Mouse (Mus musculus): ENCODE measurements around the gene Nipa1.
"Not testable (repeated sequence)": the region's sequence is repeated elsewhere in the genome, so short reads cannot be mapped to it uniquely, and the experiment has no call there.

Nipa1 gene

DNA sequence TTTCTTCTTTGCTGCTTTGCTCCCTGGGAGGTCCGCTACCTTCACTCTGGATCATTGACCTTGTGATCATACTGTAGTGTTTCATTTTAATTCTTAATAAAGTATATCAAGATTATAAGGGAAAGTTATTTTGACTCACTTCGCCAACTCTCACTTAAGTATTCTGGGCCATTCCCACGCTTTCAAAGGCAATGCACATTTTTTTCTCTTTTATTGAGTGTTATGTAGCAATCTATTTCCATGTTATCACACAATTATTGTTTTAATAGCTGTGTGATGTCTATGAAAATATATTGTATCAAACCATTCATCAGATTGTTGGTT lies at the start of gene Nipa1:
TSS of gene Nipa1 (minus strand) at position 25 of the 324 bp plus-strand sequence.
- no peak for DNase-seq (ENCODE audit: low read depth, low spot score)

DNA sequence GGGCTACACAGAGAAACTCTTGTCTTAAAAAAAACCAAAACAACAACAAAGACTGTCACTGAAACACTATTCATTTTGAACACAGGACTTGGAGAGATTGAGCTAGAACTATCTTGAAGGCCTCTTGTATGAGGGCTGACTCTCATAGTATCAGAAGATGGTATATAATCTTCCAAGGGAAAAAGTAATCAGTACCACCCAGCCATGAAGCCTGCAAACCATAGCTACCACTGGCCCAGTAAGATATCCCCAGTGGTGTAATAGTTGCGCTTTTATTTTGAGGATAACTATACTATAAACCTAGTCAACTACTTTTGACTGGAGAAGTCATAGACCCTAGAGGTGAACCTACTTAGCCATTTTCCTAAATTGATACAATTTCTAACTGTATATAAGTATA lies 46.9 kb upstream of the Nipa1 start:
- DNase-seq (ENCODE audit: low read depth, low spot score): no peak

DNA sequence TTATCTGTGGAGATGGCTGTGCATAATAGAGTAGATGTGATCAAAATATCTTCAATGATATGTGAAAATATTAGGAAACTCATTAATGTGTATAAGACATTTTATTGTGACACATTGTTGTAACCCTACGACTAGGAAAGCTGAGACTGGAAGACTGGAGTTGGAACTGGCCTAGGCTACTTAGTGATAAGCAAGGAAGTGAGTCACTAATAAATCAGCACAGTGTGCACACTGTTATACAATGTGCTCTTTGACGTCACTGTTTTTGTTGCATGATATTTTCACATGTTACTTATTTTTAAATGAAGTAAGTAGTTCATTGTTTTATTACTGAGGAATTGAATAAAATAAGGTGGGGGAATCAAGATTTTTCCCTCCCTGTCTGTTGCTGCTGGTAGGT lies 46.4 kb upstream of the Nipa1 start:
- peak; percentile 31 for DNase-seq (ENCODE audit: low read depth, low spot score)

DNA sequence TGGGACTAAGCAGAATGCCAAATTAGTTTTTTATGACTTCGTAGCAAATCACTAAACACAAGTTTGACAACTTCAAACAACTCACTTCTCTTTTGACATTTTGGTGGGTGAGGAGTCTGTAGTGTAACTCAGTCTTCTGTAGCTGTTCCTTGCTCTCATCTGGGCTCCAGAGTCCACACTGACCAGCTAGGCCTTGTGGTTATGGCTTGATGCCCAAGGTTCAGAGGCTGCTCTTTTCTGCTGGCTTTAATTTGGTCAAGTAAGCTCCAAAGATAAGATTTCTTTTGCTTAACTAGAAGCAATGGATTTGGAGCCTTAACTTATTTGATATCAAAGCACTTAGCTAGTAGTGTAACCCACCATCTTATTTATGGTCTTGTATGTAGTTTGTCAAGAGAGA lies 45.1 kb upstream of the Nipa1 start:
- DNase-seq (ENCODE audit: low read depth, low spot score): peak; percentile 79

DNA sequence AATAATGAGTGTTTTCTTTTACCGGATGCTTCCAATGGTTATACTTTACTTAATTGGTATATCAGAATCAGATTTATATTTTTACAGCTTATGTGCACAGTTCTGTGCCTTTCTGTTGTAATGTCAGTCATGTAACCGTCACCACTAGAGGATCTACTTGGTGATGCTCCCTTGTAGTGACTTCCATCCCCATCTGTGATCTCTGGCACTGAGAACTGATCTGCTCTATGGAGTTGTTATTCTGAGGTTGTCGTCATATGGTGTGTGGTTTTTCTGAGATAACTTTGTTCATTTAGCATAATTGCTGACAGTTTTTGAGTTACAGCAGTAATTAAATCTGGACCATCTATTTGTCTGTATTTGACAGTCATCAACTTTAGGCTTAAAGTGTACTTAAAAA lies 35.6 kb upstream of the Nipa1 start:
- no peak for DNase-seq (ENCODE audit: low read depth, low spot score)

DNA sequence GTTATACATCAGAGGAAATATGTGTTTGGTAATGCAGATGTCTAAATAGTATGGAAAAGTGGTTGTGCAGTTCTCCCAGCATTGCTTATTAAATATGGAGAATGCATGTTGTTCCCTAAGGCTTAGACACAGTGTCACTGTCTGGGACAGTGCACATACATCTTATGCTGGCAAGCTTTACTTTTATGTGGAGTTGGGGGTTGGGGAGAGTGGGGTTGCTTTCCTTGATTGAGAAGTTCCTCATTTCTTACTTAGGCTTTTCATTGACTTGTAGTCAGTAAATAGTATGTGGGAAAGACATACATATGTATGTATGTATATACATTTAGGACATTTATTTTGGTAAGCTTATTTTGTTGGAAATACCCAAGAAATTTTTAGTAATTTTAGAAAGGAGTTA lies 33.2 kb upstream of the Nipa1 start:
- DNase-seq (ENCODE audit: low read depth, low spot score): no peak

DNA sequence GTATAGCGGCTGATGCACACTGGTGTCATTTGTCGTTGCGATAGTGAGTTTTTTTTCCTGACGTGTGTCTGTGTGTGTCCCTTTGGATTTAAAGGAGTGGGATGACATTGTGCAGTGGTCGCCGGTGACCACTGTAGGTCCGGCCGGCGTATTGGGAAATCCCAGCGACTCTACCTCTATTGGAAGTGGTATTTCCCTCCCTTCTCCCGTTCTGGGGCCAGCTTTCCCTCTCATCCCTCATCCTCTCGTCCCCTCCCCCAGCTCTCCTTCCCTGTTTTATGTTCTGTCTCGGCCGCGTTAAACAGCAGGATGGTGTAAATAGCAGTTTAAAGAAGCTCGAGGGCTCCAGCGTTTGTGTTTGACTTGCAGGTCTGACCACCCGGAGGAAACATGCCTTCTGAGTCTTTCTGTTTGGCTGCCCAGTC lies 30.7 kb upstream of the Nipa1 start:
- peak; percentile 49 for DNase-seq (ENCODE audit: low read depth, low spot score)

DNA sequence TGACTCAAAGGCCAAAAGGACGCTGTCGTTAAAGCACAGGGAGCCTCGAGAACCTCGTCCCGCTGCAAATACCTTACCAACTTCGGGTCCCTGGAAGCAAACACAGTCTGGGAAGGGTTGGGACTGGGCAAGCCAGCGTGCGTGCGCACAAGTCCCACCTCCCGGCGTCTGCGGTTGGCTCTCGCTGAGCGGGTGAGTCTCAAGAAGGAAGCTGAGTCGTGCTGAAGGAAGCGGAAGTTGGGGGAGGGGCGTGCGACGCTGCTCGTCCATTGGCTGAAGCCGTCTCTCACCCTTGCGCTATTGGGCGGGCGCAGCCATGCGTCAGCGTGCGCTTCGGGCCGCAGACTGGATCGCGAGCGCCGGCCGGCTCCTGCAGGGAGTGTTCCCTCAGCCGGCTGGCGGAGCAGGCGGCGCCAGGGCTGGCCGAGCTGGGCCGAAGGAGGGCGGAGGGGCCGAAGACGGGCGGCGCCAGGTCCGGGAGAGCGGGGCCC lies 30.1 kb upstream of the Nipa1 start, which contains the start of gene Herc2:
TSS of gene Herc2 (plus strand) at position 366 of the 491 bp plus-strand sequence.
- DNase-seq (ENCODE audit: low read depth, low spot score): peak; percentile 99

DNA sequence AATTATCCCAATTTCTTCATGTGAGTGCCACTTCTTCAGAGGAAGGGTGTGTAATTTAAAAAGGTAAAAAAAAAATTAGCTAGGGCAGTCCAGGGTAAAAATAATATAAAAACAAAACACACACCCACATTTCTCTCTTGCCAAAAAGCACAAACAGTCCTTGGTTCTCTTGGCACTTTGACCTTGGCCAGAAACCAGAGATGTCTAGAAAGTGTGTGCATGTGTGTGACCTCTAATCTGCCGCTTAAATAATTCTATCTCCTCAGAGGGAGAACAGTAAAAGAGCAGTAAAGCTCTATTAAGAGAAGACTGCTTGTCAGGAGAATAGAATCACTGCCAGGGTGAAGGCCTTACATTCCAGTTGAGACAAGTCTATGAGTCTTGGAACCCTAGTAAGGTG lies 27.4 kb upstream of the Nipa1 start:
- DNase-seq (ENCODE audit: low read depth, low spot score): no peak

DNA sequence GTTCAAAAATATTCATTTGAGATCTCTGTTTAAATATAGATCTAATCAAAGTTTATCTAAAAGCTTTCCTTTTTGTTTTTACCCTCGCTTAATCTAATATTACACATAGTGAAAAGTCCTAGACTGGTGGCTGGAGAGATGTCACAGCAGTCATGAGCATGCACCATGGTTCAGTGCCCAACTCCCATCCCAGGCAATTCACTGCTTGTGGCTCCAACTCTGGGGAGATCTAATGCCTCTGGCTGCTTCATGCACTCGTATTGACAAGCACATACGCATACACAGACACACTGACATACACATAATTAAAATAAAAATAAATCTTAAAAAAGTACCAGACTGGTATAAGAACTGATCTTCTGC lies 24.5 kb upstream of the Nipa1 start:
- DNase-seq (ENCODE audit: low read depth, low spot score): no peak

DNA sequence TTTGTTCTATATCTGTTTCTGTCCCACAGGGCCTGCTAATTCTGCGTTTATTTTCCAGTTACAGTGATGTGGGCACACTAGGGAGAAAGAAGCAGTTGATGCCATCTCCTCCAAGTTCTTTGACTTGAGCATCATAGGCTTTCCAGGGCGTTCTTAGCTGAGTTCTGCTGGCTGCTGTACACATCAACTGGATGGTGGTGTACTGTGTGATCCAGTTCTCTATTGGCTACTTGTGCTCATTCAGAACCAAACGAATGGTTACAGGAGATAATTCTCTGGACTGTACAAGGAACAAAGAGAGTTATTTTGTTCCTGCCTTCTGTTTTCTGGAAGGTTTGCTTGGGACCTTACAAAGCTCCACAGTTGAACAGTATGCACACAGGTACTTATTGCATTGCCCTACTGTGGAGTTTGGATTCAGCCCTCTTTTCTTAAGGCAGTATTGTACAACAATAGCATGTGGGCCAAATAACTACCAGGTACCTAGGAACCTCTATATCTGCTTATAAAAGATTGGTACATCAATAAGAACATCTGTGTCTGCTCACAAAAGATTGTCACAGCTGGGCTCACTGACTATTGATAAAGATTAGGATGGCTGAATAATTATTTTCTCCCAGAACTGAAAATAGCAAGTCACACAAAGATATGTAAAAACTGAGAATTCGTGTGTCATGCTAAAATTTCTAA lies 24.0 kb upstream of the Nipa1 start:
- no peak for DNase-seq (ENCODE audit: low read depth, low spot score)

DNA sequence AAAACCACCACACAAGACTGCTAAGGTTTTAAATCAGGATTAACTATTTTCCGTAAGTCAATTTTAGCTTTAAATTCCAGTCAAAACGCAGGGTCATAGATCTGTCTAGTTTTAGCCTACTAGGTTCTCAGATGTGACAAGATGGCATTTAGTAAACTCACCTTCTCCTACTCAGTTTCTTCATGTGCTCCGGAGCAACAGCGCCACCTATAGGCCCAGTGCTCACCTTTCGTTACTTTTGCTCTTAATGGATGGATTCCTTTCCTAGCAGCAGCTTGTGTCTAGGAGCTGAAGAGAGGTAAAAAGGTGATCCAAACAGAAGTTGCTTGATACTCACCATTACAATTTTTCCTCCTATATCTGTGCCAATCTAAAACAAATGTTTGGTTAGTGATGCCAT lies 22.6 kb upstream of the Nipa1 start:
- DNase-seq (ENCODE audit: low read depth, low spot score): peak; percentile 81

DNA sequence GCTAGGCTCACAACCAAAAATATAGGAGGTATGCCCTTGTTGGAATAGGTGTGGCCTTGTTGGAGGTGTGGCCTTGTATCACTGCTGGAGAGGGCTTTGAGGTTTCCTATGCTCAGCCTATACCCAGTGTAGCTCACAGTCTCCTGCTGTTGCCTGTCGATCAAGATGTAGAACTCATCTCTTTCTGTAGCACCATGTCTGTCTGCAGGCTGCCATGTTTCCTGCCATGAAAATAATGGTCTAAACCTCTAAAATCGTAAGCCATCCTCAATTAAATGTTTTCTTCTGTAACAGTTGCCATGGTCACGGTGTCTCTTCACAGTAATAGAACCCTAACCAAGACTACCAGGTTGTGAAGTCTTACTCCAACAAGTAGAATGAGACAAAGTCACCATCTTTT lies 3.8 kb upstream of the Nipa1 start:
- DNase-seq (ENCODE audit: low read depth, low spot score): no peak

DNA sequence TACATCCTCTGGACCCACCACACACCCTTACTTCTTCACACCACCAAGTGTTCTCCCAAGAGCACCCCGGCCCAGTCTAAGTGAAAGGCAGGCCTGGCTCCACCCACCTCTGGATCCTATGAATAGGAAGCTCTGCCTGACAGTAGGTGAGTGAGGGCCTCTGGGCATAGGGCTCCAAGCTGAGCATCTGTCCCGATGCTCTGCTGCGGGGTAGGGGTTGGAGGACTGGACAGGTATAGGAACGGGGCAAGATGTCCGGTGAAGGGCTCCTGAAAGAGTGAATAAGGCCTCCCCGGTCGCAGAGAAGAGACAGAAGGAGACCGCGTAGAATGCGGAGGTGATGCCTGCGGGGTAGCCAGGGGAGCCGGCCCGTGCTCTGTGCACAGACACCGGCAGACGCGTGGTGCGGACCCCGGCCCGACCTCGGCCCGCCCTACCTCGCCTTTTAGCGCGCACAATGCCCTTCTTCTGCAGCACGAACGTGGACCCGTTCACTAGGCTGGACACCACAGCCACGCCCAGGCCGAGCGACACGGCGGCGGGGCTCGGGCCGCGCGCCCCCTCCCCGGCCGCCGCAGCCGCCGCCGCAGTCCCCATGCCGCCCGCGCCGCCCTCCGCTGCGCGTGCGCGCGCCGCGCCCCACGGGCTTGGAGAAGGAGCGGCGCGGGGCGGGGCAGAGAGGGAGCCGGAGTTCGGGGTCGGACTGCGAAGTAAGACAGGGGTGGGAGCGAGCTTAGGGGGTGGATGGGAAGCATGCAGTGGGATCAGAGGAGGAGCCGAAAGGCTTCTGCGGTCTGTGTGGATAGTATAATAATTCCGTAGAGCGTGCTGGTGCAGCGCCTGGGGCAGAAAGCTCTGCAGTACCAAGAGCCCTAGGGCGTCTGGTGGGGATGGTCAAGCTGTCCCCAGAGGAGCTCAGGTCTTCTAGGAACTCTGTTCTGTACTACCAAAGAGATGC lies 503 bp downstream of the Nipa1 start:
- DNase-seq (ENCODE audit: low read depth, low spot score): peak; percentile 50

DNA sequence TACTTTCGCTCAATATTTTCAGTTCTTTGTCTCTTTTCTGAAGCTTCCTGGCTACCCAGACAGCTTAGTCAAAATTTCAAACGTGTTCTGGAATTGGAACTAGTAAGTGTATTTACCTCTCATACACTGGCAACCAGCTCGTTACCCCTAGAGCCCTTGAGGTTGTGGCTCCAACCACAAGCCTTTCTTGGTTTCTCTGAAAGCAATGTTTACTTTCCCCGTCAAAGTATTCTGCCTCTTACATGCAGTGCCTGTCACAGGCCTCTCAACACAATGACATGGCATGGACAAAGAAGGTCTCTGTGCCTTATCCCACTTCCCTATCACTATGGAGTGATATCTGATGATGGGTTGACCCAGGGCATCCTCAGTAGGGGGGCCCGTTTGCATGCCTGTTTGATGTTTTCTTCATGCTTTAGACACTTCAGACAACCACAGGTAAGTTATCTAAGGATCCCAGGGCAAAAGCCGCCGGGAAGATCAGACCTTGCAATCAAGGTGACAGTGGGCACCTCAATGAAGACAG lies 1.2 kb downstream of the Nipa1 start:
- no peak for DNase-seq (ENCODE audit: low read depth, low spot score)

DNA sequence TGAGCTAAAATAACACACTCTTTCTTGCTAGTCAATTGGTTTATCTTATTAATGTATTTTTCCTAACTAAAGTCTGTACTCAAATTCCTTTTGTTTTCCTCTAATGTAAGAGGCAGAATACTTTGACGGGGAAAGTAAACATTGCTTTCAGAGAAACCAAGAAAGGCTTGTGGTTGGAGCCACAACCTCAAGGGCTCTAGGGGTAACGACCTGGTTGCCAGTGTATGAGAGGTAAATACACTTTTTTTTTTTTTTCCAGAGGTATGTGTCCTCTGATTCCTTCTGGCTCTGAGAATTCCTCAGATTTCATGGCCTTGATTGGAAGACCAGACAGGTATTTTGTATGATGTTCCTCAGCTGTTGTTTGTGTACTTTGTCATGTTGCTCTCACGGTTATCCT lies 2.0 kb downstream of the Nipa1 start:
- DNase-seq (ENCODE audit: low read depth, low spot score): no peak

DNA sequence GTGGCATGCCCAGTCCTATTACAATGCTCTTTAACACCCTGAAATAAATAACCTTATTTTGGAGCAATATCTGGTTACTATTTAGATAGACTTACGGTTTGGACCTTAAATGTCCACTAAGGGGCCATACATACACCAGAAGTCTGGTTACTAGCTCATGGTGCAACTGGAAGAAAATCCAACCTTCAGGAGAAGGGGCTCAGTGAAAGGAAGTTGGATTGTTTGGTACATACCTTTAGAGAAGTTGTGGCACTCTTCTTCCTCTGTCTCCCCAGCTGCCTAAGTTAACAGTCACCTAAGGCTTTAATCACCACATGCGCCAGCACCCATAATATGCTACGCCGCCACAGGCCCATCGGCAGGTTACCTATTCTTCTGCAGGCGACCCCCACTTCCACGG lies 3.9 kb downstream of the Nipa1 start:
- no peak for DNase-seq (ENCODE audit: low read depth, low spot score)

DNA sequence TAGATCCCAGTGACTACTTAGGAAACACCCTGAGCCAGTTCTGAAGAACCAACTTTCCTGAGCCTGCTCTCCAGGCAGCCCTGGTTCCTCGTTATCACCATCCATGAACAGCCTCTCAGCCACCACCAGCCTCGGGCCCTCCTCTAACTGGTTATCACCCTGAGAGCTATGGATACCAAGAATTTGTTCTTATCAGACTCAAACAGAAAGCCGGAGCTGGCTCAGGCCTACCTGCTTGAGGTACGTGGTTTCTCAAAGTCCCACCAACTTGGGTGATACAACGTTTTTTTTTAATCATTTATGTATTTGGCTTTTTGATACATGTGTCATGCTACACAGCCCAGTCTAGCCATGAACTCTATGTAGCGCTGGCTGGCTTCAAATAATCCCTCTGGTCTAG lies 4.6 kb downstream of the Nipa1 start:
- no peak for DNase-seq (ENCODE audit: low read depth, low spot score)

DNA sequence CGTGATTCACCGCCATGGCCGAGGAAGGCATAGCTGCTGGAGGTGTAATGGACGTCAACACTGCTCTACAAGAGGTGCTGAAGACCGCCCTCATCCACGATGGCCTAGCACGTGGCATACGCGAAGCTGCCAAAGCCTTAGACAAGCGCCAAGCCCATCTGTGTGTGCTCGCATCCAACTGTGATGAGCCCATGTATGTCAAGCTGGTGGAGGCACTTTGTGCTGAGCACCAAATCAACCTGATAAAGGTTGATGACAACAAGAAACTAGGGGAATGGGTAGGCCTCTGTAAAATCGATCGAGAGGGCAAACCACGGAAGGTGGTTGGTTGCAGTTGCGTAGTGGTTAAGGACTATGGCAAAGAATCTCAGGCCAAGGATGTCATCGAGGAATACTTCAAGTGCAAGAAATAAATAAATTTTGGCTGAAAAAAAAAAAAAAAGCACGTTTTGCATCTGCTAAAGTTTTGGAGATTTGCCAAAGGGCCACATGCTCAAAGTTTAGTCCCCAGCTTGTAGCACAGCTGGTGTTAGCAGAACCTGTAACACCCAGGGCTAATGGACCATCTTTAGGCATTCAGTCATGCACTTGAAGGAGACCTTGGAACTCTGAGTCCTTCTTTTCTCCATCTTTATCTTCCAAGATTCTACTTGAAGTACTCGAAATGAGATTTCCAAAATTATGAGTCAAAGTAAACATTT lies 5.6 kb downstream of the Nipa1 start:
- DNase-seq (ENCODE audit: low read depth, low spot score): not testable (repeated sequence)

DNA sequence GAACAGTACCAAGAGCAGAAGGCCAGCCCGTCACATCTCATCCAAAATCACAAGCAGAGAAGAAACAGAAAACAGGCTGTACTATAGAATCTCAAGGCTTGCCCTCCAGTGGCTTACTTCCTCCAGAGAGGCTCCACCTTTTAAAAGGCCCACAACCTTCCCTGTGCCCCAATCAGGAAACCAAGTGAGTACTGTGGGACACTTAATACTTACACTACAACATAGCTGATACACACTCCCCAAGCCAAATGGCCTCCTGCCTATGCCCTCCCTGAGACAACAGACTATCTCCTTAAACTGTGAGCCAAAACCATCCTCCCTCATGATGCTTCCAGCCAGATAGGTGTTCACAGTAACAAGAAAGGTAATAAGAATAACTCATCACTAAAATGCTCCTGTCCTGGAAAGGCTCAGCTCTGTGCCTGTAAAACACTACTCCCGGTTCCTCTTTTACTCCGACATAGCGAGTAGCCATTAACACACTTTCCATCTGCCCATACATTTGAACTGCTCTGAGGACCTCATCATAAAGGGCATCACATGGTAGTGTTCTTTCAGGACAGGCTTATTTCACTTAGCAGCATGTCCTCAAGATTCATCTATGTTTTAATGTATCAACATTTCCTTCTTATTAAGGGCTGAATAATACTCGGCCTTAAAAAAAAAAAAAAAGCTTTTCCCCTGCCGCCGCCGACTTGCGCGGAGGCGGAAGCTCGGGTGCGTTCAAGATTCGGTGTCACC lies 6.3 kb downstream of the Nipa1 start:
- no peak for DNase-seq (ENCODE audit: low read depth, low spot score)

DNA sequence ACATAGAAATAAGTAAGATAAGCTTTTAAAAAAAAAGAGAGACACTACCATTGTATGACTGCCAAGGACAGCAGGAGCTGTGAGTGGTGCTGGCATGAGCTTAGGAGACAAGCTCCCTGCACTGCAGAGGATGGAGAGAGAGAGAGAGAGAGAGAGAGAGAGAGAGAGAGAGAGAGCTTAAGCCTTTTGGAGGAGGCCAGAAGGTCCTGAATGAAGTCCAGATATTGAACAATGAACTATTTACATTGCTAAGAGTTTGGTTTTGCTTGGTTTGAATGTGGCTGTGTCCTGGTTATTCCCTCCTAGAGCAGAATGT lies 8.8 kb downstream of the Nipa1 start:
- no peak for DNase-seq (ENCODE audit: low read depth, low spot score)
